Mouse (Mus musculus) embryonic fibroblast, embryonic 13.5 days (primary cell): Measurements from ENCODE around the gene Zfp62.

Source experiments
- CTCF ChIP-seq: IDR thresholded peaks from 2 replicates; pipeline ENCODE4 v1.5.1; 2011; ENCODE audit warnings: mild to moderate bottlenecking, control low read depth, low read length, moderate library complexity, borderline replicate concordance; ENCODE audit not compliant: insufficient read depth
- POLR2A ChIP-seq: IDR thresholded peaks from 2 replicates; pipeline ENCODE4 v1.6.1; 2011; ENCODE audit warnings: low read depth, mild to moderate bottlenecking, control low read depth, low read length, moderate library complexity

DNA sequence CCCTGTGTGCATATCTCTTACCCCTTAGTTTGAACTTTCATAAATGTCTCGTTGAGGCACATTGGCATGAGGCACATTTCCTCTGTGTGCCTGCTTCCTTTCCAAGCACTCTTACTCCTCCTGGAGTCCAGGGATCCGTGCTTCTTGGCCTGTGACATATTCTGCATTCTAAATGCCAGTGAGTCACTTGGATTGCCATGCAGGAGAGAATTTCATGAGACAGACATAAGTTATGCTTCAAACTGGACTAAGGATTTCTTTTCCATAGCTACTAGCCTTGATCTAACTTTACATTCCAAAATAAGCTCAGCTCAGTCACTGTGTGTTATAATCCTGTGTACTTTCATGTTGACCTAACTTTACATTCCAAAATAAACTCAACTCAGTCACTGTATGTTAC, 12.0 kb upstream of the Zfp62 start:
- TF ChIP-seq CTCF (no peak), POLR2A (no peak)
